Mouse (Mus musculus) midbrain, embryonic 15.5 days (tissue): Measurements from ENCODE around the gene Dazl. TPM values are rescaled to one million over a fixed set of nuclear protein-coding genes. Genes with fewer than 3 reads are reported as not detected.
"Not testable (repeated sequence)": the region's sequence is repeated elsewhere in the genome, so short reads cannot be mapped to it uniquely, and the experiment has no call there.

Experiments used
- ATAC-seq: fragments of 200-750 bp; cut with Nextera tagmentation; replicated peaks from 2 replicates; pipeline ENCODE4 v1.8.0; 2017; ENCODE audit warnings: moderate TSS enrichment
- H3K27ac ChIP-seq: fragments of 300-500 bp; sonication (generic); 2 replicates; pipeline ENCODE4 v1.5.1; 2015; ENCODE audit warnings: mild to moderate bottlenecking, inconsistent platforms
- H3K27me3 ChIP-seq: fragments of 300-500 bp; sonication (generic); replicated peaks from 2 replicates; pipeline ENCODE4 v1.6.1; 2015; ENCODE audit warnings: inconsistent platforms
- H3K36me3 ChIP-seq: fragments of 300-500 bp; sonication (generic); replicated peaks from 2 replicates; pipeline ENCODE4 v1.6.1; 2015; ENCODE audit warnings: inconsistent platforms
- H3K4me1 ChIP-seq: fragments of 300-500 bp; sonication (generic); 2 replicates; pipeline ENCODE4 v1.6.1; 2015; ENCODE audit warnings: inconsistent platforms
- H3K4me2 ChIP-seq: fragments of 300-500 bp; sonication (generic); 2 replicates; pipeline ENCODE4 v1.6.1; 2015; ENCODE audit warnings: inconsistent platforms, mild to moderate bottlenecking, moderate library complexity
- H3K4me3 ChIP-seq: fragments of 300-500 bp; sonication (generic); 2 replicates; pipeline ENCODE4 v1.5.1; 2015; ENCODE audit warnings: mild to moderate bottlenecking, inconsistent platforms
- H3K9ac ChIP-seq: fragments of 300-500 bp; sonication (generic); 2 replicates; pipeline ENCODE4 v1.6.1; 2015; ENCODE audit warnings: mild to moderate bottlenecking, inconsistent platforms
- H3K9me3 ChIP-seq: fragments of 300-500 bp; sonication (generic); 2 replicates; pipeline ENCODE4 v1.6.1; 2016; ENCODE audit warnings: inconsistent platforms
- WGBS: fragments of 180-500 bp; shearing (Covaris S2); methylation state at CpG from one replicate; pipeline ENCODE4 v1.1.7; 2015; ENCODE audit warnings: mixed read lengths; 5-methylcytosine and 5-hydroxymethylcytosine counted together
- polyA plus RNA-seq: library from polyadenylated mRNA; unstranded; fragments of >200 nt; fragmentation: Nextera tagmentation; extraction: Ambion mirVana; gene quantifications from 2 replicates; pipeline ENCODE4 v1.2.1, GENCODE M21; 2015

The Dazl gene
- polyA plus RNA-seq, 1 experiment from 2014 or later: 0.37 TPM

DNA sequence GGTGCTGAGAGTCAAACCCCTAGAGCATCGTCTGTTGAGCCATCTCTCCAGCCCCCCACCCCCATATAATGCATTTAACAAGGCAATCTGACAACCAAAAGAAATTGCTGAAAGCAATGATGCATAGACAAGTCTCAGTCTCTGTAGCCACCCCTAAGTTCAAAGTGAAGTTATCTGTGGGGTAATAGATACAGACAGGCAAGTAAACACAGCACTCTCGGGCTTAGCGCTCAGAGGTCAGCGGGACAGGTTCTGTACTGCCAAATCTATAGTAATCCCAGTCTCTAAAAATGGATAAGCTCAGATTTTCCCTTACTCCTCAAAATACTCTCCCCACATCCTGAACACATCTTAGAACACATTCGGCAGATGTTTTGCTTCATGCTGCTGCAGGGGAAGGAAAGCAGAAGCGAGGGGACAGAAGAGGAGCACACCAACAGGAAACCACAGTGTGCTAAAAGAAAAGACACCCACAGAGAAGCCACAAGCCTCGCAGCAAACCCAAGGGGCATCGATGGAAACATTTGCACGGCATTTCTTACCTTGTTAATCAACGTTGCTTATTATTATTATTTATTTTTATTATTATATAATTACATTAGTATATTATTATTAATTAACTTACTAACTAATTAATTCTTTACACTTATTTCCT lies 16.8 kb upstream of the Dazl start:
- Histone ChIP-seq H3K4me3 (no peak overlapping the region), H3K4me2 (no peak overlapping the region), H3K36me3 (no peaks in the 10 kb centered on the region), H3K9ac (no peak overlapping the region), H3K27ac (no peak overlapping the region), H3K4me1 (no peaks in the 10 kb centered on the region), H3K9me3 (no peaks in the 10 kb centered on the region), H3K27me3 (no peaks in the 10 kb centered on the region)
- 67% methylated on average over 10 of the region's 10 CpGs for WGBS
- ATAC-seq: no peak

DNA sequence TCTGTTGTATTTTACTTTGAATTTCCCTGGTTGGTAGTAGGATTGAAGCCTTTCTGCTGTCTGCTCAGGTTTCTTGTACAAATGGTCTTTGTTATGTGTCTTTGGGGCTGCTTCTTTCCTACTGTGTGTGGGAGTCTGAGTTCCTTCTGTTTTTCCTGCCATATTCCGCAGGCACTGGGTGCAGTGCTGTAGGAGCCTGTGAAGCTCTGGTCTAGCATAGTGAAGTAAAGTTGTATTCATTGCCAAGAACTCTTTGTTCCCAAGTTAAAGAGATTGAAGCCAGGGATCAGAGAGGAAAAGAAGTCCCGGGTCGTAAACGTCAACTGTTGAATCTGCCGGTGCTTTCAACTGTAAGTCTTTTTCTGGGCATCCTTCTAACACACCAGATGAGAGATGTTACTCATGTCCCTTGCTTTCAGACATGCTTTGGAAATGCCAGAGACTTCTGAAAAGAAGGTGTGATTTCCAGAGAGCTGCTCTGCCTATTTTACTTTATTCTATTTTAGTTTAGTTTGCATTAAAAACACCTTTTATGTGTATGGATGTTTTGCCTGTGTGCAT lies 16.2 kb upstream of the Dazl start:
- no peaks in the 10 kb centered on the region for H3K9me3 ChIP-seq
- no peaks in the 10 kb centered on the region for H3K27me3 ChIP-seq
- ATAC-seq: no peak
- H3K9ac ChIP-seq: no peak overlapping the region
- no peaks in the 10 kb centered on the region for H3K4me1 ChIP-seq
- WGBS: 71% methylated on average over 5 of the region's 5 CpGs
- H3K4me2 ChIP-seq: no peak overlapping the region
- H3K36me3 ChIP-seq: no peaks in the 10 kb centered on the region
- no peak overlapping the region for H3K27ac ChIP-seq
- no peak overlapping the region for H3K4me3 ChIP-seq

- 64% methylated on average over 5 of the region's 5 CpGs for WGBS
- peak; percentile 67; the same call in 1 of the 2 replicates for ATAC-seq
- Histone ChIP-seq H3K9ac (no peak overlapping the region), H3K36me3 (no peaks in the 10 kb centered on the region), H3K4me3 (no peak overlapping the region), H3K27me3 (no peaks in the 10 kb centered on the region), H3K27ac (no peak overlapping the region), H3K4me2 (no peak overlapping the region), H3K4me1 (no peaks in the 10 kb centered on the region), H3K9me3 (no peaks in the 10 kb centered on the region)
Observed at GRCm38 (mm10) chr17:50308880-50309279, 15.4 kb upstream of the Dazl start.

DNA sequence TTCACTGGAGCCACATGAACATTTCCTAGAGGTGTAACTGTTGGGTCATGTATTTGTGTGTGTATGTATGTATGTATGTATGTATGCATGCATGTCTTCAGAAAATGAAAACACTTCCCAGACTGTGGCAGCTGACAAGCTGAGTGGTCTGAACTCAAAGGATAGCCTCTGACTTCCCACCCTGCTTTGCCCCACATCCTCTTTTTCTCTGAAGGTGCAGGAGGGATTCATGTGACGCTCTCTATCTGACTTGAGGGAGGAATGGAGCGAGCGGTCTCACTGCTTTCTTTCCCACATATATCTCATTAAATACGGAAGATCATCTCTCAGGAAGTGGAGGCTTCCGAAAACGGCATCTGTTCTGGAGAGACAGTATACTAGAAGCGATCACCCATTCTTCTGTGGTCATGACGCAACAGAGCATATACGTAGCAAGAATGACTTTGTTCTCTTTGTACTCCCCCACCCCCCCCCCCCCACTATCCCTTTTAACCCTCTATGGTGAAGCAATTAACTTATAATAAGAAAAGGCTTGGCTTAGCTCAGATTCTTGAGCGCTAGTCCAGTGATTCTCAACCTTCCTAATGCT lies 14.7 kb upstream of the Dazl start:
- H3K27me3 ChIP-seq: no peaks in the 10 kb centered on the region
- ATAC-seq: no peak
- no peak overlapping the region for H3K4me3 ChIP-seq
- H3K36me3 ChIP-seq: no peaks in the 10 kb centered on the region
- H3K9ac ChIP-seq: no peak overlapping the region
- no peak overlapping the region for H3K27ac ChIP-seq
- no peaks in the 10 kb centered on the region for H3K9me3 ChIP-seq
- 87% methylated on average over 10 of the region's 10 CpGs for WGBS
- no peak overlapping the region for H3K4me2 ChIP-seq
- H3K4me1 ChIP-seq: no peaks in the 10 kb centered on the region

DNA sequence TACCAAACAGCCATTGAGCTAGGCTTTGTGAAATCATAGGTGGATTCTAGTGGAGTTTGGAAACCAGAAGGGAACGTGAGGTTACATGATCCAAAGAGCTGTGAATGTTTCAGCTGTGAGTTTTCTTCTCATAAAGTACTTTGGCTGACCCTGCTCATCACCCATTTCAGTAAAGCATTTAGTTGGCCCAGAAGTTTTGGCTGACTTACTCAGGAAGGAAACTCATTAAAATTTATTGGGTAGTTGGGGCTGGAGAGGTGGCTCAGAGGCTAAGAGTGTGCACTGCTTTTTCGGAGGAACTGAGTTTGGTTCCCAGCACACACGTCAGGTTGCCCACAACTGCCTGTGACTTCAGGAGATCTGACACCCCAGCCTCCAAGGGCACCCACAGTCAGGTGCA lies 9.4 kb upstream of the Dazl start:
- Histone ChIP-seq H3K9ac (no peak overlapping the region), H3K27me3 (no peaks in the 10 kb centered on the region), H3K4me1 (no peaks in the 10 kb centered on the region), H3K4me3 (no peak overlapping the region), H3K9me3 (no peaks in the 10 kb centered on the region), H3K36me3 (no peaks in the 10 kb centered on the region), H3K27ac (no peak overlapping the region), H3K4me2 (no peak overlapping the region)
- WGBS: 90% methylated on average over 3 of the region's 3 CpGs
- no peak for ATAC-seq

DNA sequence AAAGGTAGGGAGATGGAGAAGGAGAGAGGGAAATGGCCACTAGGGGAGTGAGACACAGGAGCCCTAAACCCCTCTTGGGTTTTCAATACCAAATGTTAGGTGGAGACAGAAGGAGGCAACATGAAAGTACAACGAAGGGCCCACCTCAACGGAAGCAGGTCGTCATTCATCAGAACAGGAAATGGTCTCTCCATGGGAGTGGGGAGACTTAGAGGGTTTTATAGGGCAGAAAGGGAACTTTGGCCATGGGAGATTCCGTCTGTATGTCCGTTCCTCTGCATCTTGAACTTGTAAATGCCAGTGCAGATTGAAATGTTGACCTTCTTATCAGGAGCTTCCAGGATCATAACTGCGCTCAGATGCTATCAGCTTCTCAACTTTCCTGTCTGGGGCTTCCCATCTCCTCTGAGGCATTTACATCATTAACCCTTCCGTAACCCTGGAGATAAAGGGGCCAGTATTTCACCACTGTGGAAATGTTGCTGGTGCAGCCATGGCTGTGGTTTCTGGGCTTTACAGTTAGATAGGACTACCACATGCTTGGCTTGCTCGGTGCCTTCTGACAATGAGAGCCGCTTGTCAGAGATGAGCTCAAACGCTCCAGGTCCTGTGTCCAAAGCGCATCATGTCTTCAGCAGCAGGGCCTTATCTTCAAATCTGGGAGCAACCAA lies 6.9 kb upstream of the Dazl start:
- H3K27me3 ChIP-seq: no peaks in the 10 kb centered on the region
- no peak overlapping the region for H3K27ac ChIP-seq
- H3K4me2 ChIP-seq: no peak overlapping the region
- H3K9me3 ChIP-seq: no peaks in the 10 kb centered on the region
- no peaks in the 10 kb centered on the region for H3K36me3 ChIP-seq
- WGBS: 89% methylated on average over 11 of the region's 11 CpGs
- ATAC-seq: no peak
- H3K4me3 ChIP-seq: no peak overlapping the region
- no peaks in the 10 kb centered on the region for H3K4me1 ChIP-seq
- no peak overlapping the region for H3K9ac ChIP-seq

- H3K27ac ChIP-seq: no peak overlapping the region
- H3K27me3 ChIP-seq: no peaks in the 10 kb centered on the region
- WGBS: 84% methylated on average over 7 of the region's 7 CpGs
- no peaks in the 10 kb centered on the region for H3K9me3 ChIP-seq
- H3K4me2 ChIP-seq: no peak overlapping the region
- no peak for ATAC-seq
- H3K4me1 ChIP-seq: no peaks in the 10 kb centered on the region
- H3K9ac ChIP-seq: no peak overlapping the region
- H3K36me3 ChIP-seq: no peaks in the 10 kb centered on the region
- no peak overlapping the region for H3K4me3 ChIP-seq
Observed at GRCm38 (mm10) chr17:50298821-50299220, 5.4 kb upstream of the Dazl start.

- Histone ChIP-seq H3K9ac (no peak overlapping the region), H3K4me2 (no peak overlapping the region), H3K4me3 (no peak overlapping the region), H3K4me1 (no peaks in the 10 kb centered on the region), H3K27me3 (no peaks in the 10 kb centered on the region), H3K9me3 (peaks cover 4% of the 10 kb centered on the region; the same call in 1 of the 2 replicates), H3K27ac (no peak overlapping the region), H3K36me3 (no peaks in the 10 kb centered on the region)
- ATAC-seq: no peak
- WGBS: 83% methylated on average over 12 of the region's 12 CpGs
Observed at GRCm38 (mm10) chr17:50294726-50295125, 1.3 kb upstream of the Dazl start.

DNA sequence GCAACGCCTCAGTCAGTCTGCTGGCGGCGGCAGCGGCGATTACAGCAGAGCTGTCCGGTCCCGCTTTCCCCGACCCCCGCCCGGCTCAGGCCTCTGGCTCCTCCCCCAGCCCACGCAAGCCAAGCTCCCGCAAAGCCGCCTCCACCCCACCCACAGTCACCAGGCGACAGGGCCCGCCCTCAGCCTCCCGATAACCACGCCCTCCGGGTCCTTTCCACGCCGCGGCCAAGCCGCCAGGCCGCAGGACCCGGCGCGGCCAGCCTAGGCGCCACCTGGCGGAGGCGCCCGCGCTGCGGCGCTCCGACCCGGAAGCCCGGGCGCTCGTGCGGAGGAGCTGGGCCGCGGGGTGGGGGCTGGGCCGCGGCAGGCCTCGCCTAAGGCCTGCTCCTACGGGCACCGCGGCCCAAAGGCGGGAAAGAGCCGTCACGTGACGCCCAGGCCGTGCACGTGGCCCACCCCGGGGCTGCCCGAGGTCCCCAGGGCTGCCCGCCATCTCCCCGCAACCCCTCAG lies 720 bp downstream of the Dazl start:
- Histone ChIP-seq H3K4me1 (no peaks in the 10 kb centered on the region), H3K36me3 (no peaks in the 10 kb centered on the region), H3K4me3 (peak overlapping the region; percentile 54), H3K27me3 (no peaks in the 10 kb centered on the region), H3K4me2 (peak overlapping the region; percentile 60), H3K9ac (peak overlapping the region; percentile 40), H3K27ac (peak overlapping the region; percentile 67), H3K9me3 (peaks cover 4% of the 10 kb centered on the region; the same call in 1 of the 2 replicates)
- 3% methylated on average over 55 of the region's 57 CpGs for WGBS
- ATAC-seq: peak; percentile 96

- no peak overlapping the region for H3K4me2 ChIP-seq
- H3K9me3 ChIP-seq: peaks cover 4% of the 10 kb centered on the region; the same call in 1 of the 2 replicates
- H3K4me1 ChIP-seq: no peaks in the 10 kb centered on the region
- no peak overlapping the region for H3K4me3 ChIP-seq
- no peaks in the 10 kb centered on the region for H3K27me3 ChIP-seq
- WGBS: 16% methylated on average over 3 of the region's 3 CpGs
- no peaks in the 10 kb centered on the region for H3K36me3 ChIP-seq
- H3K9ac ChIP-seq: no peak overlapping the region
- no peak overlapping the region for H3K27ac ChIP-seq
- peak; percentile 11; the same call in 1 of the 2 replicates for ATAC-seq
Observed at GRCm38 (mm10) chr17:50291485-50292200, 1.8 kb downstream of the Dazl start.

DNA sequence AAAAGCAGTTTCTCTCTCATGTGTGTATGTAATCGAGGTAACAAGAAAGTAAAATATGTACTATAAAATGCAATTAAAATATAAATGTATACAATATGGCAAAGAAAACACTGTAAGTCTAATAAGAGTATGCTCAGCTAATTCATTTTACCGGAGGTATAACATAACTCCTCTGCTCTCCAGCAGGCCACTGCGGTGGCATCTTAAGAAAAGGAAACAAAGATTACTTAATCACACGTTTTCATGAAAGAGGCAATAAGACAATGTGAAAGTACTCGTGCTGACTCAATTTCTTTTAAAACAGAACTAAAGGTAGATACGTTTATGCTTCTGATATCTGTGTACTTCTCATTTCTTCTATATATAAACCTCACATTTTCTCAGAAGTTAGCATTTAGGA lies 8.6 kb downstream of the Dazl start:
- Histone ChIP-seq H3K4me1 (no peaks in the 10 kb centered on the region), H3K27me3 (no peaks in the 10 kb centered on the region), H3K9ac (no peak overlapping the region), H3K27ac (no peak overlapping the region), H3K36me3 (no peaks in the 10 kb centered on the region), H3K4me2 (no peak overlapping the region), H3K4me3 (no peak overlapping the region), H3K9me3 (no peaks in the 10 kb centered on the region)
- 66% methylated on average over 6 of the region's 6 CpGs for WGBS
- no peak for ATAC-seq

DNA sequence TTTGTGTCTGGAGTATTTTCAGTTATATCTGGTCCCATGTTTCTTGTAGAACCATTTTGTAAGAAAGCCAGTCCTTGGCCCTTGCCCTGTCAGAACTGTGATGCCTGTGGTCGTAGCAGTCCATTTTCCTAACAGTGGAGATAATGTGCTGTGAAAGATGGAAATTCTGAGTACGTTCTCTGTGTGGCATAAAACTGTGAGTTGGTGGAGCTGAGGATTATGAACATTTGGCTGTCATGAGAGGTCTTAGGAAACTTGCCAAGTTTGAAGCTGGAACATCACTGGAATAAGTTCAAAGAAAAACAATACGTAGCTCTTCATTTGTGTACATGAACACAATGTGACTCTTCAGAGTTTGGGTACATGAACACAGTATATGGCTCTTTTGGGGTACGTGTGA lies 31.8 kb downstream of the Dazl start:
- not testable (repeated sequence) for H3K4me3 ChIP-seq, H3K9me3 ChIP-seq, H3K9ac ChIP-seq, H3K4me1 ChIP-seq, H3K4me2 ChIP-seq, H3K27ac ChIP-seq, H3K27me3 ChIP-seq, H3K36me3 ChIP-seq, ATAC-seq
- 74% methylated on average over 4 of the region's 4 CpGs for WGBS
